Mouse (Mus musculus): ENCODE measurements at regions not wholly inside any gene's neighbourhood (a gene's known extent, or its start where the extent isn't known, plus 50 kb on each side); places are given as distances from the start of the nearest gene placed in this dataset.

DNA sequence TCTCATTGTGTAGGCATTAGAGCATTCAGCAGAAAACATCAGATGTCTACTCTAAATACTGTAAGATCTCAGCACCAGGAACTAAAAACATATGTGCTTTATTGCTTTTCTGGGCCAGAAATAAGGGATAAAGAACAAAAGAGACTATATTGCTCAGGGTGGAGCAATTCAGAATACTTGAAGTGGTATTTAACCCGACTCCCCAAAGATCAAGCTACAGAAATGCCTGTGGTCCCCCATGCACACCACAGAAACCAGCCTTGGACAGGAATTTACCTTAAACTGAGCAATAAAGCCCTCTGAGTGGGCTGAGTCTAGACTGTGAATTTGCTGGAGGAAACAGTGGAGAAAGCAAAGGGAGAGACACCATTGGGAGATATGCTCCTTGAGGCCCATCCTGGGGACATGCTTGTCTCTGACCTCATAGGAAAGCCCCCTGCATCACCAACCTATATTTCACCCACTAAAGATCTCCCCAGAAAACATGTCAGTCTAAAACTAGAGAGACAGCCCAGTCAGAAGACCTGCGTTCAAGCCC, 197.3 kb upstream of the 4930412O13Rik start:
- TF ChIP-seq POLR2A (IDR thresholded peaks at IDR 0.05; ENCODE audit: extremely low read depth, insufficient read depth, low read length), result no peak
- no peak for TF ChIP-seq CTCF (IDR thresholded peaks at IDR 0.05; ENCODE audit: low read depth, low read length)
